In genomic region chr9:48972494-48972893, GRCm38 (mm10) we compare ENCODE assay signal across 8 mouse cellular contexts. TPM values are rescaled to one million over a fixed set of nuclear protein-coding genes. Genes with fewer than 3 reads are reported as not detected.
DNase-seq lines count a peak whose midpoint lies in the region; ATAC-seq lines count a peak whose summit lies in the region.

No protein-coding gene starts in this region.

- H3K36me3 ChIP-seq in midbrain, embryonic 11.5 days (ENCODE audit: control insufficient read depth, insufficient read depth, low read length) = no peaks in the 10 kb centered on the region
- no peaks in the 10 kb centered on the region for H3K36me3 ChIP-seq in midbrain, embryonic 16.5 days (ENCODE audit: control insufficient read depth, insufficient read depth, low read length)

- no peak overlapping the region for H3K9ac ChIP-seq in midbrain, embryonic 11.5 days (ENCODE audit: low read length)
- H3K9ac ChIP-seq in midbrain, embryonic 16.5 days (ENCODE audit: low read depth, low read length) = no peak overlapping the region

- WGBS in midbrain, embryonic 11.5 days = 31% methylated on average over 3 of the region's 3 CpGs
- WGBS in midbrain, embryonic 16.5 days = 31% methylated on average over 3 of the region's 3 CpGs

- H3K4me1 ChIP-seq in midbrain, embryonic 11.5 days (ENCODE audit: control insufficient read depth, insufficient read depth, low read length) = no peaks in the 10 kb centered on the region
- H3K4me1 ChIP-seq in midbrain, embryonic 16.5 days (ENCODE audit: control insufficient read depth, insufficient read depth, low read length) = no peaks in the 10 kb centered on the region

- DNase-seq in cerebellum, adult 8-10 months = peak; percentile 38
- no peak for DNase-seq in cerebellum, adult 9-11 months
- DNase-seq in midbrain, embryonic 11.5 days (ENCODE audit: low spot score, missing footprints) = peak; percentile 91
- peak; percentile 31 to 55 for DNase-seq in cerebellum, postnatal 36 days
- DNase-seq in kidney, postnatal 25 days = peak; percentile 36 to 68
- no peak for DNase-seq in c-Kit-positive CD71-positive TER-119-positive erythroid progenitor cells, embryonic 14.5 days (ENCODE audit: low spot score)

- no peak overlapping the region for H3K4me2 ChIP-seq in midbrain, embryonic 11.5 days
- H3K4me2 ChIP-seq in midbrain, embryonic 16.5 days (ENCODE audit: low read length) = no peak overlapping the region

- H3K27me3 ChIP-seq in midbrain, embryonic 11.5 days (ENCODE audit: control insufficient read depth, insufficient read depth, low read length) = no peaks in the 10 kb centered on the region
- H3K27me3 ChIP-seq in midbrain, embryonic 16.5 days (ENCODE audit: control insufficient read depth, insufficient read depth, low read depth, low read length) = no peaks in the 10 kb centered on the region

- no peak for ATAC-seq in midbrain, embryonic 11.5 days (ENCODE audit: low FRiP score)
- no peak for ATAC-seq in midbrain, embryonic 16.5 days
- ATAC-seq in megakaryocyte, adult 5-6 weeks (ENCODE audit: poor library complexity, severe bottlenecking) = 0 out of 2 replicates have a peak, but pooled peaks have one; percentile 47

- H3K4me3 ChIP-seq in midbrain, embryonic 11.5 days (ENCODE audit: low read depth, low read length) = no peak overlapping the region
- no peak overlapping the region for H3K4me3 ChIP-seq in midbrain, embryonic 16.5 days (ENCODE audit: low read depth, low read length)

- no peak overlapping the region for H3K27ac ChIP-seq in midbrain, embryonic 11.5 days (ENCODE audit: low read depth, low read length)
- no peak overlapping the region for H3K27ac ChIP-seq in midbrain, embryonic 16.5 days (ENCODE audit: low read length)

- H3K9me3 ChIP-seq in midbrain, embryonic 11.5 days (ENCODE audit: control insufficient read depth, low read length) = no peaks in the 10 kb centered on the region
- no peaks in the 10 kb centered on the region for H3K9me3 ChIP-seq in midbrain, embryonic 16.5 days (replicated peaks; ENCODE audit: control insufficient read depth, low read length, poor library complexity, severe bottlenecking)

RNA-seq across cellular contexts. Expression of gene Htr3b, which starts 7.7 kb away (rescaled TPM):
- polyA plus RNA-seq in midbrain, embryonic 11.5 days (2014; fragmentation: Nextera tagmentation; extraction: Ambion mirVana) = 0.08 TPM in 1 of 2 replicates, not detected in the other
- 0.09 TPM in 1 of 2 replicates, not detected in the other for polyA plus RNA-seq in midbrain, embryonic 16.5 days (2015; fragmentation: Nextera tagmentation; extraction: Ambion mirVana)
- total RNA-seq in megakaryocyte, adult 5-6 weeks (2015) = not detected in 2 replicates
- total RNA-seq in megakaryocyte, adult 5-6 weeks (2017) = not detected in 2 replicates

RNA-seq across cellular contexts. Expression of gene Usp28, which starts 12.7 kb away (rescaled TPM):
- 41.5 and 43.0 TPM in 2 replicates for polyA plus RNA-seq in midbrain, embryonic 11.5 days (2014; fragmentation: Nextera tagmentation; extraction: Ambion mirVana)
- 27.3 and 34.3 TPM in 2 replicates for polyA plus RNA-seq in midbrain, embryonic 16.5 days (2015; fragmentation: Nextera tagmentation; extraction: Ambion mirVana)
- total RNA-seq in megakaryocyte, adult 5-6 weeks (2015) = 5.9 and 12.6 TPM in 2 replicates
- 6.2 and 10.8 TPM in 2 replicates for total RNA-seq in megakaryocyte, adult 5-6 weeks (2017)

Comparison
In these comparisons a context has a peak if more than half of its experiments do, and no peak if none do; other contexts are left out.
1. DNase-seq: peak in cerebellum, adult 8-10 months (single experiment), midbrain, embryonic 11.5 days (single experiment), cerebellum, postnatal 36 days (2 of 2) and kidney, postnatal 25 days (2 of 2); none in cerebellum, adult 9-11 months (single experiment) and c-Kit-positive CD71-positive TER-119-positive erythroid progenitor cells, embryonic 14.5 days (single experiment).